Comparison of ENCODE assay signal across 30 mouse cellular contexts in the genomic region with DNA sequence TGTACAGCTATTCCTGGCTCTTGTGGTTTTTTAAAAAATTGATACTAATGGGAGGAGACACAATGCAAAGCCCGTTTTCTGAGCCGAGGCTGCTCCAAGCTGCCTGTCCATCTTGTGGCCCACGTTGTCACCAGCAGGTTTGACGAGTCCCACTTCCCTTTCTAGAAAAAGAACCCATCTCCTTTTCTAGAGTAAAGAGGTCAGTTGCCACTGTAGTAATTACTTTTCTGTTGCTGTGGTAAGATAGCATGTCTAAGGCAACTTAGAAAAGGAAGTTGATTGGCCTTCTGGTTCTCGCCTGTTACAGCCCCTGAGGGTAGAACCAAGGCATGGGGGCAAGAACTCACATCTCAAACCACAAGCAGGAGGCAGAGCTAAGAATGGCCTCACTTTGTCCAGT. TPM values are rescaled to one million over a fixed set of nuclear protein-coding genes. Genes with fewer than 3 reads are reported as not detected.
"Had no signal": no experiment of that assay in that cellular context is flagged by ENCODE, and none has a peak within 500 bp of the region (broad histone marks: within the 10 kb centered on the region; RNA-seq: fewer than 3 reads in every experiment).

No protein-coding gene starts in this region.

- H3K27me3 ChIP-seq: intestine, embryonic 15.5 days; limb, embryonic 12.5 days; limb, embryonic 15.5 days; stomach, embryonic 15.5 days had no signal

- H3K4me1 ChIP-seq: intestine, embryonic 15.5 days; kidney, embryonic 15.5 days; limb, embryonic 12.5 days; limb, embryonic 15.5 days; megakaryocyte, embryonic 14.5 days; midbrain, embryonic 10.5 days; stomach, embryonic 15.5 days had no signal

- H3K9ac ChIP-seq: intestine, embryonic 15.5 days; kidney, embryonic 15.5 days; limb, embryonic 12.5 days; limb, embryonic 15.5 days; liver, embryonic 14.5 days; liver, postnatal 0 days; lung, embryonic 14.5 days; stomach, embryonic 15.5 days had no signal

- H3K27ac ChIP-seq: intestine, embryonic 15.5 days; kidney, embryonic 15.5 days; limb, embryonic 12.5 days; limb, embryonic 15.5 days; liver, embryonic 14.5 days; macrophage; midbrain, embryonic 10.5 days; stomach, embryonic 15.5 days had no signal

- H3K36me3 ChIP-seq: intestine, embryonic 15.5 days; kidney, embryonic 15.5 days; limb, embryonic 12.5 days; limb, embryonic 15.5 days; midbrain, embryonic 10.5 days; stomach, embryonic 15.5 days had no signal

- DNase-seq: kidney, adult 11 months; kidney, adult 8-10 months; kidney, postnatal 10 days; kidney, postnatal 4 days; left cerebral cortex, postnatal 4 days; liver, postnatal 0 days; lung, embryonic 14.5 days; midbrain, embryonic 14.5 days; right cerebral cortex, adult 18-20 months; right cerebral cortex, postnatal 25 days; thymus, adult 18-20 months; thymus, postnatal 4 days had no signal

- H3K4me3 ChIP-seq: intestine, embryonic 15.5 days; kidney, embryonic 15.5 days; limb, embryonic 12.5 days; limb, embryonic 15.5 days; megakaryocyte, embryonic 14.5 days; midbrain, embryonic 10.5 days; stomach, embryonic 15.5 days had no signal

- H3K4me2 ChIP-seq: intestine, embryonic 15.5 days; kidney, embryonic 15.5 days; limb, embryonic 12.5 days; limb, embryonic 15.5 days; liver, embryonic 11.5 days; lung, embryonic 14.5 days; stomach, embryonic 15.5 days had no signal

- H3K9me3 ChIP-seq: intestine, embryonic 15.5 days; kidney, embryonic 15.5 days; limb, embryonic 12.5 days; limb, embryonic 15.5 days; megakaryocyte, embryonic 14.5 days; midbrain, embryonic 10.5 days; stomach, embryonic 15.5 days had no signal

- ATAC-seq: intestine, embryonic 15.5 days; liver, postnatal 0 days; lung, postnatal 0 days had no signal

RNA-seq across cellular contexts. Expression of a gene that starts 45.6 kb away (rescaled TPM):
- total RNA-seq: layer of hippocampus, adult 18-20 months; layer of hippocampus, postnatal 14 days; left cerebral cortex, adult 8-10 months; left cerebral cortex, postnatal 14 days; left cerebral cortex, postnatal 4 days; midbrain, postnatal 0 days had no signal
- polyA plus RNA-seq: intestine, embryonic 15.5 days; kidney, embryonic 15.5 days; liver, embryonic 11.5 days; liver, embryonic 14.5 days; liver, postnatal 0 days; lung, embryonic 14.5 days; lung, postnatal 0 days; macrophage; midbrain, embryonic 14.5 days; midbrain, postnatal 0 days; neural tube, embryonic 14.5 days; small intestine, adult 2 months; stomach, embryonic 15.5 days had no signal

RNA-seq across cellular contexts. Expression of a gene that starts 59.0 kb away (rescaled TPM):
- total RNA-seq: left cerebral cortex, adult 8-10 months; left cerebral cortex, postnatal 14 days had no signal
- polyA plus RNA-seq: kidney, embryonic 15.5 days; liver, embryonic 14.5 days; liver, postnatal 0 days; macrophage; midbrain, embryonic 14.5 days had no signal
